Mouse (Mus musculus): ENCODE measurements around the gene Cttn.

DNA sequence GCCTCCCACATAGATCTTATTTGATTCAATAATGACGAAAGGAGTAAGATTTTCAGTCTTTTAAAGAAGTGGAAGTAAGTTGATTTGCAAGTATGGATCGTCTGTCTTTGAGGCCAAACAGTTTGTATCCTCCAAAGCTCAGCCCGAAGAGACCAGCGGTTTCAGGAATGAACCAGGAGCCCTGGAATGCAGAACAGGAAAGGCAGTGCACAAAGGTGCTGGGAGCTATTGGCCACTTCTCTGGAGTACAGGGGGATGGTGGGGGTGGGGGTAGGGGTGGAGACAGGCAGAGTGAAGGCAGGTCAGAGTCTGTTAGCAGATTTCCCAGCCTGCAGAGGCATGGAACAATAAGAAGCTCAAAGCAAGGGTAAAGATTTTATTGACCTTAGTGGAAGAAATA lies 2.7 kb upstream of the Cttn start:
- TF ChIP-seq CTCF (IDR thresholded peaks at IDR 0.05; ENCODE audit: control insufficient read depth, insufficient read depth, insufficient read length) (no peak), USF1 (IDR thresholded peaks at IDR 0.05; ENCODE audit: low read depth) (no peak), MYOG (IDR thresholded peaks at IDR 0.05; ENCODE audit: control insufficient read depth, extremely low read depth, insufficient read length) (no peak), MYOD1 (IDR thresholded peaks at IDR 0.05; ENCODE audit: control insufficient read depth, insufficient read length, low read depth) (no peak), FOSL1 (IDR thresholded peaks at IDR 0.05; ENCODE audit: insufficient read depth, low read length, poor library complexity, severe bottlenecking) (no peak)

Data from C2C12 (cell line).